Mouse (Mus musculus) hindlimb bud, embryonic 11.5 days (tissue): ENCODE data around the gene Apc2.
"Not testable (repeated sequence)": the region's sequence is repeated elsewhere in the genome, so short reads cannot be mapped to it uniquely, and the experiment has no call there.

Source experiments
- DNase-seq: peaks from one replicate; pipeline ENCODE4 v3.0.0-alpha.2; 2012; ENCODE audit warnings: low read depth, low spot score; ENCODE audit errors: extremely low spot score

The Apc2 gene

DNA sequence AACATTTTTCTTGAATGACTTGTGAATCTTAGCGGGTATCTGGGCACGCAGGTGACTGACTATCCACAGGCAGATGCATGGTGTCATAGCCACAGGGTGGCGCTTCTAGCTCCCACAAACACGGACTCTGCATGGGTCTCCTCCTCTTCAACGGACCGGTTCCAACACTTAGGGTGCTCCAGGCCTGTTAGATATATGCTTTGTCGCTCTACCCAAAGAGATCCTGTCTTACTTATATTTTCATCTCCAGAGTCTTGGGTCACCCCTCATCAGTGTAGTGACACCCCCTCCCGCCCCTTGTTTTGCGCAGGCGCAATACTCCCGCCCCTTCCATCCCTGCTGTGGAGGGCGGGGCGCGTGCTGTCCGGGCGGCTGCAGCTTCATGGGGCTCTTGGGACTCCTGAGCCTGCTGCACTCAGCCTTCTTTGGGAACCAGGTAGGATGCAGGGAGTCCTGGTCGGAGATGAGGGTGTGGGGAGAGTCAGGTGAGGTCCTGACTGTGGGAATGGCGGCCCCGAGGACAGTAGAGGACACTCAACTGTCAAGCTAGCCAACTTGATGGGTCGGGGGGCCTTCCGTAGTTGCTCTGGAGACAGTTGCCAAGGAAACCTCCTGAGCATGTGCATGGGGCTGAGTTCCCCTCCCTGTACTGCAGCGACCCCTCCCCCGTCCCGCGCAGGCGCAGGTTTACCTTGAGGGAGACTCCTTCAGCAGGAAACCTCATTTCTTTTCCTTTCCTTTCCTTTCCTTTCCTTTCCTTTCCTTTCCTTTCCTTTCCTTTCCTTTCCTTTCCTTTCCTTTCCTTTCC, at the start of gene Apc2:
Gene Apc2, plus strand, starts transcription at position 360 of the 808 bp plus-strand sequence.
- DNase-seq, result no peak

DNA sequence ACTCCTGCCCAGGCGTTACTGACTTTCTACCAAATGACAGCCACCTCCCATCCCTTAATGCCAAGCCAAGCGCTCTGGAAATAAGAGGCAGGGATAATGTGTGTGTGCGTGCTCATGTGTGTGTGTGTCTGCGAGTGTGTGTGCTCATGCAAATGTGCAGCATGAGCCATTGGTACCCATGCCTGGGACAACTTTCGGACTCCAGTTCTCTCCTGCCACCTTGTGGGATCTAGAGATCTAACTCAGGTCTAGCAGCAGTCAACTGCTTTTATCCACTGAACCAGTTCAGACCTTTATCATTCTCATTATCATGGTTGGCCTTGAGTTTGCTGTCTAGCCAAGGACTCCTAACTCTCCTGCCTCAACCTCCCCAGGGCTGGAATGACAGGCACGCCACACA, 47.9 kb upstream of the Apc2 start:
- no peak for DNase-seq

DNA sequence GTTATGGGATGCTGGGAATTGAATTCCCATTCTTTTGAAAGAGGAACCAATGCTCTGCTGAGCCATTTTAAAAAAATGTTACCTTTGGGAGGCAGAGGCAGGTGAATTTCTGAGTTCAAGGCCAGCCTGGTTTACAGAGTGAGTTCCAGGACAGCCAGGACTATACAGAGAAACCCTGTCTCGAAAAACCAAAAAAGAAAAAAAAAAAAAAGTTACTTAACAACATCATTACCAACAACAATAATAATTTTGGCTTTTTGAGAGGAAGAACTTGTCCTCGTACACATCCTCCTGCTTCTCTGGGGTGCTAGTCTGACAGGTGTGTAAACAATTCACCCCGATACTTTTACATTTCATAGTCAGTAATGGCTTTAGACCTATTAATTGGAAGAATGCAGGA, 47.3 kb upstream of the Apc2 start:
- DNase-seq, result not testable (repeated sequence)

DNA sequence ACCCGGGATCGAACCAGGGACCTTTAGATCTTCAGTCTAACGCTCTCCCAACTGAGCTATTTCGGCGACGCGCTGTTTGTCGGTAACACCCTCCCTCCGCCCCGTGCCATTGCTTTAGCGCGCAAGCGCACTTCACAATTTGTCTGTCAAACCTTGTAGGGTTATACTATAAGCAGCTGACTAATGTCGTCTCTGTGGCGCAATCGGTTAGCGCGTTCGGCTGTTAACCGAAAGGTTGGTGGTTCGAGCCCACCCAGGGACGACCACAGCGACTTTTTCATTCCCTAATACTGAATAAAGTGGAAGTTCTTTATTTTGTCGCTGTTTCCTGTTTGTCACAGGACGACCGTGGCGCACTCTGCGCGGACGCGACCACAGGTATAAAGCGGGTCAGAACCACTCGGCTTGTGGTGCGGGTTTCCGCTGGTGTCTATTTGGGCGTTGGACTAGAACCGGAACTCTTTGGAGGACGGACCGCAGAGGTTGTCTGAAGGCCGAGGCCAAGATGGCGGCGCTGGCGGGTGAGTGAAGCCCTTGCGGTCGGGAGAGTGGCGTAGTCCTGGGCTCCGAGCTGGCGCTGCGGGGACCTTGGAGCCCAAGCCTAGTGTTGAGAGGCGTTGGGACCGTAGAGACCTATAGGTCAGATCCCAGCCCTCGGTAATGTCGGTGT, 46.7 kb upstream of the Apc2 start, which contains the start of gene Ndufs7:
Gene Ndufs7, plus strand, starts transcription at position 151 of the 670 bp plus-strand sequence.
- peak; percentile 97 for DNase-seq

DNA sequence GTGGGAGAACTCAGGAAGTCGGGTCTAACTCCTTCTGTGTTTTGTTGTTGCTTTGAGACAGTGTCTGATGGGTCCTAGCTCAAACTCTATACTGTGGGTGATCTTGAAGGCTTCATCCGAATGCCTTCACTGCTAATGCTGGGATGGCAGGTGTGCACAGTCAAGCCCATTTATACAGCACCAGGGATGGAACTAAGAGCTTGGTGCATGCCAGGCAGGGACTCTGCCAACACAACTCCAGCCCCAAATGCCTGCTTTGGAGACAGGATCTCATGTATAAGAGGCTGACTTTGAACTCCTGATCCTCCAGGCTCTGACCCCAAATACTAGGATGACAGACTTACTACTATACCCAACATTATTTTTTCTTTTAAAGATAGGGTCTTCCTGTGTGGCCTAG, 45.7 kb upstream of the Apc2 start:
- no peak for DNase-seq

DNA sequence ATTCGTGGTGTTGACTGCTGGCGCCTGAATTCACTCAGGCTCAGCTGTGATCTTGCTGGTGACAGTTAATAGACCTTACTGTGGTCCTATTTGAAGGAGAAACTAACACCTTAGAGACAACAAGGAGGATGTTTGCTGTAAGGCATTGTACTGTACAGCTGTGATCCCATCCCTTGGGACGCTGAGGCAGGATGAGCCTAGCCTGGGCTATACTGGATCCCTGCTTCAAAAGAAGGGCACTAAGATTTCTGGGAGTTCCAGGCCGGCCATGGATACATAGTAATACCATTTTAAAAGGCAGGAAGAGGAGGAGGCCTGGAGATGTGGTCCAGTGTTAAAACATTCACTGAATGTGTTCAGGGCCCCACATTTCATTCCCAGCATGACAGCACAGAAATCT, 45.2 kb upstream of the Apc2 start:
- no peak for DNase-seq

DNA sequence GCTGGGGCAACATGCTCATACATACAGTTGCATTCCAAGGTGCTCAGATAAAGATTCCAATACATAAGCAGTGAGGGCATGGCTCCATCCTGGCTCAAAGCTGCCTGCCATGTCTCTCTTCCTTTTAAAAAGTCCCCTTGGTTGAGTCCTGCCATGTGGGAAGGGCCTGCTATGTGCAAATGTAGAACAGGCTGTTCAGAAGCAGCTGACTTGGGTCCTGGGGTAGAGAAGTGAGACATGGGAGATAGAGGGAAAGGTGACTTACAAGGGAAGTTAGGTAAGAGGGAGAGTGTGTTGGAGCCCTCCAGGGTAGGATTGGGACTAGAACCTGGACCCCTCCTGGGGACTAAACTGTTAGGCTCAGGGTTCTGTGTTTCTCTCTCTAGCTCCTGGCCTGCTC, 43.8 kb upstream of the Apc2 start:
- DNase-seq, result no peak

DNA sequence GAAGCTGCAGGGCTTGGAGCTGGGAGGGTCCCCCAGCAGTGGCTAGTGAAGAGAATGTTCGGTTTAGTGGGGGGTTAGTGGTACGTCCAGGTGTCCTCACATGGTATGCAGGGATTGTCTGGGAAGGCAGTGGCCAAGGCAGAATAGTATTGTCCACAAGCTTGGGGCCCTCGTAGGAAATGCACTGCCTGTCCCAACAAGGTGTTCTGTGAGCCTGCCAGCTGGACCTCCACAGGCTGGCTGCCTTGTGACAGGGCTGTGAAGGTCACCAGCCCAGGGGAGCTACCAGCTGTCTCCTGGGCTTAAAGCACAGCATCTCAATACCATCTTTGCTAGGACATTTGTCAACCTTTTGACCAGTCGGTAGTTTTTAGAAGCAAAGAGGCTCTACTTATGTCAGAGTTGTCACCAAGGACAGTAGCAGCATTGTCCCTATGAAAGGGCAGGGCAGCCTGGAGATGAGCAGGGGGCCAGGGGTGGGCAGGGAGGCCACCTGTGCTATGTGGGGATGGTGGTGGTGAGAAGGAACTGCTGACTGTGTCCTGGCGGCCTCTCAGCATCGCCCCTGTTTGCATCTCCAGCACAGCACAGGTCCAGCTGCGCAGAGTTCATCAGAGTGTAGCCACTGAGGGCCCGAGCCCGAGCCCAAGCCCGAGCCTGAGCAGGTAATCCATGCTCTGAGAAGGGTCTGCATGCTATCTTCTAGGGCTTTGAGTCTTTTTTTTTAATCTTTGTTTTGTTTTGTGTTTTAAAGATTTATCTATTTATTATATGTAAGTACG, 43.1 kb upstream of the Apc2 start:
- DNase-seq, result no peak

DNA sequence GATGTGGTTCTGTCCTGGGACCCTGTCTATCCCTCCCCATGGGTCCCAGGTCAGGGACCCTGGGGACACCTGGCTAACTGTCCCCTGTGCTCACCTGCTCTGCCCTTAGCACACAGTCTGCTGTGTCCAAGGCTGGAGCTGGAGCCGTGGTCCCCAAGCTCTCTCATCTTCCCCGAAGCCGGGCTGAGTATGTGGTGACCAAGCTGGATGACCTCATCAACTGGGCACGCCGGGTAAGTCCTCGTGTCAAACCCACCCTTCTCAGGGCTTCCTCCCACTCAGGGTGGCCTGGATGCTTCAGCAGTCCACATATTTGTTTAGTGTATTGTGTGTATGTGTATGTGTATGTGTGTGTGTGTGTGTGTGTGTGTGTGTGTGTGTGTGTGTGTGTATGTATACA, 42.2 kb upstream of the Apc2 start:
- no peak for DNase-seq

DNA sequence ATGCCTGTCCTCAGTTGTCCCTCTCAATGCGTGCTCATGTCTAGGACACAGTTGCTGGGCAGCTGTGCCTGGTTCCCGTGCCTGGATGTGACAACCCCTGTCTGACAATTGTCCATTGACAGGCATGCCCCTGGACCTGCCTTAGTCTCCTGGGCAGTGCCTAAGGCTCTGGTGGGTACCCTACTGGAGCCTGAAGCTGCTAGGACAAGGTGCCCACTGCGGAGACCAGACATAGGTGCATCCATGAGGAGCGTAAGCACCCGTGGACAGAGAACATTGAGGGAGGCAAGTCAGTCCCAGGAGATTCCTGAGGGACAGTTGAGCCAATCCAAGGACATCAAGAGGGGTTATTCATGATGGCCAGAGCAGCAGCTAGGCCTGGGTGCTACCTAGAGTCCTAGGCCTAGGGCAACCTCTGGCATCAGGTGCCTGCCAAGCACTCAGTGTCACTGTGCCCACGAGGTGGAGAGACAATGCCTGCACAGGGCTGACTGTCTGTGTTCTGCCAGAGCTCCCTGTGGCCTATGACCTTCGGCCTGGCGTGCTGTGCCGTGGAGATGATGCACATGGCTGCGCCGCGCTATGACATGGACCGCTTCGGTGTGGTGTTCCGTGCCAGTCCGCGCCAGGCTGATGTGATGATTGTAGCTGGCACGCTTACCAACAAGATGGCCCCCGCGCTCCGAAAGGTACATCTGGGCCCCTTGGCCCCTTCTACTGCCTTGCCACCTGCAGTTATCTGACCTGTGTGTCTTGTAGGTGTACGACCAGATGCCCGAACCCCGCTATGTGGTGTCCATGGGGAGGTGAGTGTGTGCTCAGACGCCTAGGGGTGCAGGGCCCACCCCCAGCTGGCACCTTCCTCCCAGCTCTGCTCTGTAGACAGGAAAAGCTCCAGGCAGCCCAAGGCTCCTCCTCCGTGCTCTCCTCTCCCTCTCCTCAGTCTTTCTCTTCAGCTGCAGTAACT, 41.2 kb upstream of the Apc2 start:
- no peak for DNase-seq

DNA sequence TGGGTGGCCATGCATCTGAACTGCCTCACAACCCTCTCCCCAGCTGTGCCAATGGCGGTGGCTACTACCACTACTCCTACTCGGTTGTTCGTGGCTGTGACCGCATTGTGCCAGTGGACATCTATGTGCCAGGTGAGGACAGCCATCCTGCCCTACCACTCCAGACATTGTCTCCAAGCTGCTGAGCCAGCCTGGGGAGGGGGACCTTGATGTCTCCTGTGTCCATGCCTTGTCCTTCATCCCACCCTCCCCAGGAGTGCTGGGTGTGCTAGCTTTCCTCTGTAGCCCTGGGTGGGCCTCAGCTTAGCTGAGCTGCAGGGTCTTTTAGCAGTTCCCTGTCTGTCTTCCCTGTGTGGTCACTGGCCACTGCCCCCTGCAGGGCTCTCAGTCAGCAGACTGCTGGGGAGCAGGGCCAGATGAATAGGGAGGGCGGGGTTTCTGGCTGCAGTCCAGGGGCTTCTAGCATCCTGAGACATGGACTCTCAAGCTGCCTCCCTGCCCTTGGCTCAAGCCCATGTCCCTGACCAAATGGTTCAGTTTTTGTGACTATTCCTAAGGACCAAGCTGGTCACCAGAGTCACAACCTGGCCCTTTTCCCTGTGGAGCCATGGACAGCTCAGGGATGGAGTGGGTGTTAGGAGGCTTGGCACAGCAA, 39.8 kb upstream of the Apc2 start:
- no peak for DNase-seq

DNA sequence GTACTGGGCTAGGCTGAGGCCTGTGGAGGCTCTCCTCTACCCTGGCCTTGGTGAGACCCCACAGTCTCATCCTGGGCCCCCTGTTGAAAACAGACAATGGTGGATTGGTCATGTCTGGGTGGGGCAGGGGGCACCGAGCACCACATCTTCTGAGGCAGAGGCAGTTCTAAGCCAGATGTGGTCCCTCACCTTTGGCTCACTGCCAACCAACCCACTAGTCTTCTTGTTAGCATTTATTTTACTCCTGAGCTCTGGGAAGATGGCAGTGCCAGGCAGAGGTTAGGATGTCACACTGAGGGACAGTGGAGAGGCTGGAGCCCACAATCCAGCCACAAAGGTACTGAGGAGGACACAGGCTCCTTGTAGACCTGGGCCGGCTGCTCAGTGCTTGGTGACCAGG, 37.8 kb upstream of the Apc2 start:
- no peak for DNase-seq

DNA sequence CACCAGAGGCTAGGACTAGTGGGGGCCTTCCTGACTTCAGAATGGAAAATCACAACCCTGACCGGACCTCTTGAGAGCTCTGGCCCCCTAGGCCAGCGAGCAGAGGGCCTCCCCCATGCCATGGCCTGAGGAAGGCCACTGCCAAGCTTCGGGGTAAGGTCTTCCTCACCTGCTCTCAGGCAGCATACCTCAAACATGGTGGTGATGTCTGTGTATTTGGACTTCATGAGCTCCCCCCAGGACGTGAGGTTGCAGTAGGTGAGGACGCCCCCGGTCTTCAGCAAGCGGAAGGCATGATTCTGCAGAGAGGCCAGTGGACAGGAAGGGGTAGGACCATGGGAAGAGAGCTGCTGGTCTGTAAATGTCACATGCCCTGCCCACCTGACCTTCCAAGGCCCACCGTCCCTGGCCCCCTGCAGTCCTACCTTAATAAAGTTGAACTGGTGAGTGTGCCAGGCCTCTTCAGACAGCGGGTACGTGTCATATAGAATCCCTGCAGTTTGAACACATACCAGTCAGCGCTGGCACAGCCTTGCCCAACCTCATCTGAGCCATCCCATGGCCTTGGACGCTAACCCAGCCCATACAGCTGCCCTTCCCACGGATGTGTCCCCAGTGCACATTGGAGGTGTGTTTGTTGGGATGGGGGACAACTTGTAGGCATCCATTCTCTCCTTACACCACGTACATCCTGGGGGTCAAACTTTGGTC, 36.9 kb upstream of the Apc2 start:
- DNase-seq, result no peak

DNA sequence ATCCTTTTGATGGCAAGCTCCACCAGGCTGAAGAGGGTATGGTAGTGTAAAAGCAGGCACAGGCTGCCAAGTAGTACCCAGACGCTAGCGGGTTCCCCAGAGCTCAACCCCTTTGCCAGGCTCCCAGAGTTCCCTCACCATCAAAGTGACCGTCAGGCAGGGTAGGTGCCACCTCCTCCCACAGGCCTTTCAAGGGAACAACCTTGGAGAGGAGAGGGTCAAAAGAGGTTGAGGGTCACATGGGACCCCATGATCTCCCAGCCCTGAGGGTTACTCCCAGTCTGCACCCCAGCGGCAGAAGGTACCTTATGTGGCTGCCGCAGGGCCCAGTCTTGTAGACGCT, 36.3 kb upstream of the Apc2 start:
- DNase-seq, result no peak

DNA sequence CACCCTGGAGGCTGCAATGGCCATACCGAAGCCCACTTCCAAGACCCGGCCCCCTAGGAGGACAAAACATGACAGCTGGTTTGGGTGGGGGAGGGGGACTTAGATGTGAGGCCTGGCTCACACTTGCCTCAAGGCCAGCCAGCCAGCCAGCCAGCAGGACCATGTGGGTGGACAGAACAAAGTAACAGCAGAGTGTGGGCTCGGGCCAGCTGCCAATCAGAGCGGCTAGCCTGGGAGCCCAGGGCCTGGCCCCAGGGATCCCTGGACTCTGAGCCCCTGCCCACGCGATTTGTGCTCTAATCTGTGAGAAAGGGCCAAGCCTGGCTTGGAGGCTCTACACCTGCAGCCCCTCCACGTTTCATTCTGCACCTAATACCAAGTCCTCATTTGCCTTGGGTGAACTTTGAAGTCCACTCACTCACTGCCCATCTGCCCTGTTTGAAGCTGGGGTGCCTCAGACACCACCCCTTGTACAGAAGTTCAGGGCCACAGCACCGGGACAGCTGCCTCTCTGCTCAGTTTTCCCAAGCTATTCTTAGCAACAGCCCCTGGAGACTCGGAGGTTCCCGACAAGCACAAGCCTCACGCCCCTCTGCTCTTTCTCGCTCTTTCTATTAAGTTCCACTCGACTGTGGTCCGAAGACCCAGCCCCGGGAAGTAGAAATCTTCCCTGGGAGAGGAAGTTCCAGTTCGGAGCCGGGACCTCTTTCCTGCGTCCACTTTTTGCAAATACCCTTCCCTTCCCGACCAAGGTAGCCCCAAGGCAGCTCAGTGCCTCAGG, 35.7 kb upstream of the Apc2 start:
- DNase-seq, result no peak

DNA sequence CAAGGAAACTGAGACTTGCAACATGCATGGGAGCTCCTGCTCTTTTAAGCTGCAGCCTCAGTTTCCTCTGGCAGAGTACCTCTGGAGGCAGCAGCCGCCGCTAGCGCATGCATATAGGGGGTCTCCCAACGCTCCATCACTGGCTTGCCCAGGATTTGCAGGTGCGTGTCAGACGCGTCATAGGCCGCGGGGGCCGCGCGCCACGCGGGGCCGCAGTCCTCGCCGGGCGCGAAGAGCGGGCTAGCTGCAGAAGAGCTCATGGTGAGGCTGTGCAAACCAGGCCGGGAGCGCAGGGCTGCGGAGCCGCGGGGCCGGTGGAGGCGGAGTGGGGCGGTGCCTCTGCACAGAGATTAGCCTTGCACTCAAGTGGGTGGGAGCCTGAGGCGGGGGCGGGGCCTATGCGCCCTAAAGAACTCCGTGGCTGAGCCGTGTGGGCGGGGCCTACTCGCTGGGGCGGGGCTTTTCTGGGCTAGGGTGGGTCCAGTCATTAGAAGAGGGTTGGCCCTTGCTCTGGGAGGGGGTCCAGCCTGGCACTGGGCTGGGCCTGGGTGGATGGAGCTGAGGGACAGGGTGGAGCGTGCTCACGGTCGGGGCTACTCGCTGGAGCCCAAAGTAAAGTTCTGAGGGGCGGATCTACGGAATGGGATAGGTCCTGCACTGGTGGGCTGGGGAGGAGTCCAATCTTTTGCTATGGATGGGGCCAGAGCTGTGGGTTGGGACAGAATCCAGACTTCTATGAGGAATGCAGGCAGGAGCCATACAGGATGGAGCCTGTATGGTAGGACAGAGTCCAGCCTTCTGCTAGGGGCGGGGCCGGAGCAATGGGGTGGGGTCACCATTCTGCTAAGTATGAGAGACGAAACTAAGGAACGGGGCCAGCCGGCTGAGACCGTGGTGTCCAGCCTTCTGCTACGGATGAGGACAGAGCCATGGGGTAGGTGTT, 34.9 kb upstream of the Apc2 start, which contains the start of the genes Gamt and Dazap1:
Gene Gamt, minus strand, starts transcription at position 371 of the 943 bp plus-strand sequence.
Gene Dazap1, plus strand, starts transcription at position 845 of the 943 bp plus-strand sequence.
- peak; percentile 69 for DNase-seq

DNA sequence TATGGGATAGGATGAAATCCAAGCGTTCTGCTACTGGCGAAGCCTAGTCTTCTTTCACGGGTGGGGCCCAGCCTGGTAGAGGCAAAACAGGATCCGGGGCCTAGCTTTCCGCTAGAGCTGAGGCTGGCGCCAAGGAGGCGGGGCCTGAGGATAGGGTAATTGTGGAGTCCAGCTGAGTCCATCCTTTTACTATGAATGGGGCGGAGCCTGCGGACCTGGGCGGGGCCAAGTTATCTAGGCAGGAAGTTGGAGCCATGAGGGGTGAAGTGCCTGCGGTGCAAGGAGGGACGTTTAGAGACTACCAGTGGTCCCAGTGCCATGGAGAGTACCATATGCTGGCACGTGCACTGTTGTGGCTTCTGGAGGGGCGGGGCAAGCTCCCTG, 34.2 kb upstream of the Apc2 start:
- DNase-seq, result peak; percentile 67

DNA sequence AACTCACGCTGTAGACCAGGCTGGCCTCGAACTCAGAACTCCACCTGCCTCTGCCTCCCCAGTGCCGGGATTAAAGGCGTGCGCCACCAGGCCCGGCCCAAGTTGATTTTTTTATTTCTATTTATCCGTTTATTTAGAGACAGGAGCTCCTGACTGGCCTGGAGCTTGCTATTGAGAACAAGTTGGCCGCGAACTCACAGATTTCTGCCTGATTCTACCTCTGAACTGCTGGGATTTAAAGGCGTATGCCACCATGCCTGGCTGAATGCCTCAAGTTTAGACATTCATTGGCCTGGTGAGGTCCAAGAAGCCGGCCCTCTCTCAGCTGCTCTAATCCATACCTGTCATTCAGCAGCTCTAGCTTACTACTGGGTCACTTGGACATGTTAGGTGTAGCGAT, 33.6 kb upstream of the Apc2 start:
- no peak for DNase-seq
